Mouse (Mus musculus) cerebellum, adult 9-11 months (tissue): ENCODE data around the gene Olfr583.

Experiments used
- DNase-seq: peaks from one replicate; pipeline ENCODE4 v3.0.0; 2022

Olfr583 gene

DNA sequence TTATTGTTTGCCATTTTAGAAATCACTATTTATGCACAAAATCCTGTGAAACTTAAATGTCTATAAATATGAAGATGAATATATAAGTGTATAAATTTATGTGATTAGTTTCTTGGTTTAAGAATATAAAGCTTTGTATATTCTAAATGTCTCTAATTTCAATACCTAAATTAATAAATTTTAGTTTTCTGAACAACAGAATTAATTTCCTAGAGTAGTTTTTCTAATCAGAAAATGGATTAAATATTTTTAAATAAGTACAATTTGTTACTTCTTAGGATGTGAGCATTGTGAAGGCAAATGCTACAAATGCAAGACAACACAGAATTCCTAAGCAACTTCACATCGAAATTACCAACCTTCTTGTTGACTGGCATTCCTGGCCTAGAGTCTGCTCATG, at the start of gene Olfr583:
Olfr583 (plus strand) TSS at position 301 of the 400 bp plus-strand sequence.
- no peak for DNase-seq

DNA sequence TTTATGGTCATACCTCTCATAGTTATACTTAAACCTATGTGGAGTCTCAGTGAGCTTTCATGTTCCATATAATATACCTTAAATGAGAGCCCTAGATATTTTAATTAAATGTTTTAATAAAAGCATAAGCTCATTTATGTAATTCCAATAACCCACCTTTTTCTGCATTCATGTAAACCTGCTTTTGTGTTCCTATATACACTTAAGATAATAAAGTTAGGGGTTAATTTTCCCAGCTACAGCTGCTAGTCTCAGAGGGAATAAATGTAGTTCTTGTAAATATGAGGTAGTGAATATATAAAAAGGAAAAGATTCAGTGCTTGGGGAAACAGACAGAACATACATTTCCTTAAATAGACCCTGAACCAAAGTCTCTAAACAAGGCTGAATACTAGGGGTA, 13.4 kb upstream of the Olfr583 start, which contains the start of gene Olfr582:
Olfr582 (plus strand) TSS at position 301 of the 400 bp plus-strand sequence.
- DNase-seq: no peak

DNA sequence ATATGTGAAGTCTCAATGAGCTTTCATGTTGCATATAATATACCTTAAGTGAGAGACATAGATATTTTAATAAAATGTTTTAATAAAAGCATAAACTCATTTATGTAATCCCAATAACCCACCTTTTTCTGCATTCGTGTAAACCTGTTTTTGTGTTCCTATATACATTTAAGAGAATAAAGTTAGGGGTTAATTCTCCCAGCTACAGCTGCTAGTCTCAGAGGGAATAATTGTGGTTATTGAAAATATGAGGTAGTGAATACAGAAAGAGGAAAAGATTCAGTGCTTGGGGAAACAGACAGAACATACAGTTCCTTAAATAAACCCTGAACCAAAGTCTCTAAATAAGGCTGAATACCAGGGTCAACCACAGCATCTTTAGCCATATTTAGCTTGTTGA, 30.5 kb downstream of the Olfr583 start, which contains the start of gene Olfr584:
Olfr584 (plus strand) TSS at position 301 of the 400 bp plus-strand sequence.
- no peak for DNase-seq

DNA sequence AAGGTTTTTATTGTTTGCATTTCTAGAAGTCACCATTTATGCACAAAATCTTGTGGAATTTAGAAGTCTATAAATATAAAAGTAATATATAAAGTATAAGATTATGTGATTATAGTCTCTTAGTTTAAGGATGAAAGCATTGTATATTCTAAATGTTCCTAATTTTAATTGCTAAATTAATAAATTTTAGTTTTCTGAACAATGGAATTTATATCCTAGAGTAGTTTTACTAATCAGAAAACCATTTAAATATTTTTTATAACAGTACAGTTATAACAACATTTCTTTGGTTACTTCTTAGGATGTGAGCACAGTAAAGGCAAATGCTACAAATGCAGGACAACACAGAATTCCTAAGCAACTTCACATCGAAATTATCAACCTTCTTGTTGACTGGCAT, 46.3 kb downstream of the Olfr583 start, which contains the start of gene Olfr585:
Olfr585 (plus strand) TSS at position 301 of the 400 bp plus-strand sequence.
- no peak for DNase-seq
